Mouse (Mus musculus) G1E (cell line): ENCODE data around the gene Col12a1. TPM values are rescaled to one million over a fixed set of nuclear protein-coding genes. Genes with fewer than 3 reads are reported as not detected.

ENCODE experiments used
- ATAC-seq: 2 replicates; pipeline ENCODE4 v1.8.0; 2016; ENCODE audit warnings: mild to moderate bottlenecking; ENCODE audit not compliant: insufficient number of reproducible peaks, poor library complexity, low FRiP score, severe bottlenecking; ENCODE audit errors: extremely low read depth
- DNase-seq: peaks from one replicate; pipeline ENCODE4 v3.0.0; 2012; ENCODE audit warnings: low spot score
- H3K27me3 ChIP-seq: 2 replicates; pipeline ENCODE4 v1.6.1; 2012; ENCODE audit warnings: mild to moderate bottlenecking, low read length, inconsistent platforms; ENCODE audit not compliant: insufficient read depth
- H3K36me3 ChIP-seq: replicated peaks from 2 replicates; pipeline ENCODE3; 2012; ENCODE audit warnings: mild to moderate bottlenecking, inconsistent platforms
- H3K4me1 ChIP-seq: 2 replicates; pipeline ENCODE4 v1.6.1; 2012; ENCODE audit warnings: low read depth, low read length, inconsistent platforms, mixed read lengths; ENCODE audit not compliant: insufficient read depth
- H3K4me3 ChIP-seq: 2 replicates; pipeline ENCODE4 v1.5.1; 2012; ENCODE audit warnings: low read depth, mild to moderate bottlenecking, inconsistent platforms, low read length, moderate library complexity, mixed read lengths
- H3K9me3 ChIP-seq: replicated peaks from 2 replicates; pipeline ENCODE4 v1.6.1; 2012; ENCODE audit warnings: inconsistent platforms
- CTCF ChIP-seq: IDR thresholded peaks from 2 replicates; pipeline ENCODE4 v1.5.1; 2012; ENCODE audit warnings: low read depth, low read length, inconsistent platforms, mixed read lengths
- GATA1 ChIP-seq: IDR thresholded peaks from 2 replicates; pipeline ENCODE4 v1.6.1; 2012; ENCODE audit warnings: borderline replicate concordance, low read length, inconsistent platforms, mixed read lengths
- GATA2 ChIP-seq: IDR thresholded peaks from 2 replicates; pipeline ENCODE4 v1.6.1; 2012; ENCODE audit warnings: low read depth, low read length, inconsistent platforms, borderline replicate concordance
- POLR2AphosphoS5 ChIP-seq: IDR thresholded peaks from 2 replicates; pipeline ENCODE4 v1.6.1; 2012; ENCODE audit warnings: low read depth, low read length, inconsistent platforms; ENCODE audit not compliant: insufficient replicate concordance
- TAL1 ChIP-seq: conservative IDR thresholded peaks from 2 replicates; pipeline ENCODE4 v1.6.1; 2012; ENCODE audit warnings: low read depth, low read length, inconsistent platforms, mixed read lengths
- polyA plus RNA-seq: library from polyadenylated mRNA; stranded (reverse); fragments of >175 nt; gene quantifications from 2 replicates; pipeline ENCODE4 v1.2.3, GENCODE M21; 2012
- total RNA-seq, 2 experiments: library from RNA; stranded (forward) in 1 of 2; stranded (reverse) in 1 of 2; fragments of 200-1000 nt in 1 of 2; fragments of >200 nt in 1 of 2; fragmentation: Nextera tagmentation in 1 of 2; gene quantifications; 2 replicates each; pipeline ENCODE4 v1.2.3; 2014 to 2017

The Col12a1 gene
- total and polyA plus RNA-seq, 3 experiments: 0.08 to 0.45 (median 0.33) TPM

GRCm38 (mm10) chr9:79653327-79654150, 65.1 kb downstream of the Col12a1 start:
- TF ChIP-seq GATA2 (no peak), CTCF (no peak), GATA1 (no peak), TAL1 (no peak)
- ATAC-seq: no peak
- no peaks in the 10 kb centered on the region for H3K9me3 ChIP-seq
- H3K4me1 ChIP-seq: no peaks in the 10 kb centered on the region
- no peaks in the 10 kb centered on the region for H3K27me3 ChIP-seq
- no peak for DNase-seq
- H3K36me3 ChIP-seq: no peaks in the 10 kb centered on the region
- H3K4me3 ChIP-seq: no peak overlapping the region

DNA sequence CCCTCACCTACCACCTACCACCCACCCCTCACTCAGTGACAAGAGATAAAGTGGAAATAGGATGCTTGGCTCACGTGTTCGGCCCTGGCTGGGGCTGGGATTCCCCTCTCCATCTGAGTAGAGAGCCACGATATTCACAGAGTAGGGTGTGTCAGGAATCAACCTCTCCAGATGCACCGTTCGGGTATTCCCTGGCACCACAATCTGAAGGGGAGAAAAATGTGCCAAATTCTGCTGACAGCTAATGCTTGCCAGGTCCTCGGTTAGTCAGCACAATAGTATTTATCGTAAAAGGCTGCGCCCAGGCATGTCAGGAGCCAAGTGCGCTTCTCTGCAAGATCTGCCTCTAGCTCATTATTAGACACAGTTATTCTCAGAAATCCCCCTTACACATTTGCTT, 70.0 kb downstream of the Col12a1 start:
- Histone ChIP-seq H3K36me3 (no peaks in the 10 kb centered on the region), H3K4me1 (no peaks in the 10 kb centered on the region), H3K4me3 (no peak overlapping the region), H3K27me3 (no peaks in the 10 kb centered on the region), H3K9me3 (no peaks in the 10 kb centered on the region)
- DNase-seq (no peak), ATAC-seq (no peak)
- TF ChIP-seq POLR2AphosphoS5 (no peak), GATA2 (no peak), CTCF (no peak), TAL1 (no peak), GATA1 (no peak)

DNA sequence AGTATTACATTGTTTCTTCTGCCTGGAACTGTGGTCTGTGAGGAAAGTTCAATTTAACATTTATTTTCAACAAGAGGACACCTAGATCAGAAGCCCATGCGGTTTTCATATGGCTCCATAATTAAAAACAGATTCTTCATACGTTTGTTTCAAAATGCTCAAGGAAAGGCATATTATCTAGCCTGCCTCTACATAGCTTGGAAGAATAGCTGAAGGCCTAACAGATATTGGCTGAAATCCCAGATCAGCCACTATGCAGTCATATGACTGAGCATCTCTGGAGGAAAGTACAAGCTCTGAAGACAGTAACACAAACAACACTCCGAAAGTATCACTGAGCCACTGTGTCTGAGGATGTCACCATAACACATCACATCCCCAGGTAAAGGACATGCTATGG, 72.9 kb downstream of the Col12a1 start:
- TF ChIP-seq POLR2AphosphoS5 (no peak), GATA2 (no peak), CTCF (no peak), TAL1 (no peak), GATA1 (no peak)
- H3K36me3 ChIP-seq: no peaks in the 10 kb centered on the region
- no peaks in the 10 kb centered on the region for H3K27me3 ChIP-seq
- no peak overlapping the region for H3K4me3 ChIP-seq
- ATAC-seq (no peak), DNase-seq (no peak)
- no peaks in the 10 kb centered on the region for H3K4me1 ChIP-seq
- no peaks in the 10 kb centered on the region for H3K9me3 ChIP-seq

DNA sequence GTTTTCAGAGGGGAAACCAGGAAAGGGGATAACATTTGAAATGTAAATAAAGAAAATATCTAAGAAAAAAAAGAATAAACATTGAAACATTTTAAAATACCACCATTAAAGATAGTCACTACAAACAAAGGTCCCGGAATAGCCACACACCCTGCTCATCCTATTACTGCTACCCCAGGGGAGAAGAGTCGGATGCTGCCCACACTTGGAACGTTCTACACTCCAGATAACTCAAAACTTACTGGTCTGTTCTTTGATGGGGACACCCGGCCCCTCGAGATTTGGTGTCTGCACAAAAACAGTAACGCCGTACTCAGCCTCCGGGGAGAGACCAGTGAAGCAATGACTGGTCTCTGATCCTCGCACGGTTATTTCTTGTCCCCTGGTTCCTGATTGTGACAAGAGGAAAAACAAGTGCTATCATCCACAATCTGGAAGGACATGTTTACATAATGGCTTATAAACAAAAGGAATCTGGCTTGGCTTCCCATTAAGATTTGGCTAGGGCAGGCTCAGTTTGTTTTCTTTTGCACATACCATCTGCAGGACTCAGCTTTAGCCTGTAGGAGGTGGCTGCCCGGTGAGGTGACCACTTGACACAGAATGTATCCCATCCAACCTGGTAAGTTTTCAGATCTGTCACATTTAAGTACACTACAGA, 79.1 kb downstream of the Col12a1 start:
- H3K36me3 ChIP-seq: no peaks in the 10 kb centered on the region
- TF ChIP-seq TAL1 (no peak), GATA1 (no peak), POLR2AphosphoS5 (no peak), GATA2 (no peak), CTCF (no peak)
- H3K27me3 ChIP-seq: no peaks in the 10 kb centered on the region
- H3K4me1 ChIP-seq: no peaks in the 10 kb centered on the region
- H3K4me3 ChIP-seq: no peak overlapping the region
- no peaks in the 10 kb centered on the region for H3K9me3 ChIP-seq
- no peak for DNase-seq
- ATAC-seq: no peak

- ATAC-seq (no peak), DNase-seq (no peak)
- Histone ChIP-seq H3K4me1 (no peaks in the 10 kb centered on the region), H3K27me3 (no peaks in the 10 kb centered on the region), H3K9me3 (no peaks in the 10 kb centered on the region), H3K36me3 (no peaks in the 10 kb centered on the region), H3K4me3 (no peak overlapping the region)
- TF ChIP-seq CTCF (no peak), GATA1 (no peak), POLR2AphosphoS5 (no peak), TAL1 (no peak), GATA2 (no peak)
Observed at GRCm38 (mm10) chr9:79637879-79638278, 80.8 kb downstream of the Col12a1 start.

DNA sequence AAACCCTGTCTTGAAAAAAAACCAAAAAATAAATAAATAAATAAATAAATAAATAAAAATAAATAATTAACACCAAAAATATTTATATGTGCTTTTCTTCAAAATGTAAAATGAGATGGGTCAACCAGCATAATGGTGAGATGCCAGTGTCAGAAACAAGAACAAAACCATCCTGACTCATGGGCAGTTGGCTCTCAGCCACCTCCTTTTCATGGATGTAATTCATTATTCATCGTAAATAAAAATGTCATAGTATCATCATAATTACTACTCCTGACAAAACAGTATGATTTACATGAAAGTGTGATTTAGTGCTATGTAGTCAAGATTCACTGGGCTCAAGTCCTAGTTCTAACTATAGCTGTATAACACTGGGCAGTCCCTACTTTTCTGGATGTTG, 84.6 kb downstream of the Col12a1 start:
- Histone ChIP-seq H3K4me3 (no peak overlapping the region), H3K4me1 (no peaks in the 10 kb centered on the region), H3K27me3 (no peaks in the 10 kb centered on the region), H3K9me3 (no peaks in the 10 kb centered on the region), H3K36me3 (no peaks in the 10 kb centered on the region)
- DNase-seq: no peak
- TF ChIP-seq GATA1 (no peak), POLR2AphosphoS5 (no peak), TAL1 (no peak), CTCF (no peak), GATA2 (no peak)
- ATAC-seq: no peak
